Mouse (Mus musculus): ENCODE data around the gene Cox18.

GRCm38 (mm10) chr5:90229760-90230159 is 6.0 kb upstream of the Cox18 start:
- no peak for TF ChIP-seq NANOG (IDR thresholded peaks at IDR 0.05; ENCODE audit: borderline replicate concordance, low read length)
- TF ChIP-seq CTCF (conservative IDR thresholded peaks at IDR 0.05; ENCODE audit: low read length) = no peak
- no peak for TF ChIP-seq POU5F1 (IDR thresholded peaks at IDR 0.05; ENCODE audit: borderline replicate concordance, low read length)

Data from E14TG2a.4 (cell line).